Mouse (Mus musculus) layer of hippocampus, adult 8-10 months (tissue): ENCODE measurements at regions not wholly inside any gene's neighbourhood (a gene's known extent, or its start where the extent isn't known, plus 50 kb on each side); places are given as distances from the start of the nearest gene placed in this dataset.

Experiments
- DNase-seq, 2 experiments: peaks; one replicate each; pipeline ENCODE4 v3.0.0; 2022; ENCODE audit warnings: low spot score in 2 of 2

- DNase-seq, result no peak
Observed at GRCm38 (mm10) chr13:101883177-101883576, 115.2 kb upstream of the Pik3r1 start.

- DNase-seq, result no peak
Observed at GRCm38 (mm10) chr13:101884752-101885151, 116.7 kb upstream of the Pik3r1 start.

- DNase-seq, result no peak
Observed at GRCm38 (mm10) chr13:101891473-101891872, 123.5 kb upstream of the Pik3r1 start.

GRCm38 (mm10) chr13:101893035-101893600 lies 125.1 kb upstream of the Pik3r1 start:
- no peak for DNase-seq

GRCm38 (mm10) chr13:101895161-101895560 lies 127.1 kb upstream of the Pik3r1 start:
- no peak for DNase-seq

- DNase-seq, result no peak
Observed at GRCm38 (mm10) chr13:101895686-101896085, 127.7 kb upstream of the Pik3r1 start.

GRCm38 (mm10) chr13:101896946-101897345 lies 128.9 kb upstream of the Pik3r1 start:
- no peak for DNase-seq

- no peak for DNase-seq
Observed at GRCm38 (mm10) chr13:101902213-101902612, 134.2 kb upstream of the Pik3r1 start.

- no peak for DNase-seq
Observed at GRCm38 (mm10) chr13:101905909-101906676, 138.1 kb upstream of the Pik3r1 start.

GRCm38 (mm10) chr13:101909026-101909425 lies 141.0 kb upstream of the Pik3r1 start:
- DNase-seq, result peak; percentile 17 to 35

GRCm38 (mm10) chr13:101910687-101911086 lies 142.7 kb upstream of the Pik3r1 start:
- DNase-seq, result no peak

- no peak for DNase-seq
Observed at GRCm38 (mm10) chr13:101914132-101914531, 146.1 kb upstream of the Pik3r1 start.

GRCm38 (mm10) chr13:101914691-101915541 lies 146.9 kb upstream of the Pik3r1 start:
- DNase-seq, result peak in 1 of 2 experiments; percentile 14

- no peak for DNase-seq
Observed at GRCm38 (mm10) chr13:101915542-101915941, 147.5 kb upstream of the Pik3r1 start.

- no peak for DNase-seq
Observed at GRCm38 (mm10) chr13:101915948-101916594, 148.1 kb upstream of the Pik3r1 start.

- no peak for DNase-seq
Observed at GRCm38 (mm10) chr13:101916876-101917275, 148.9 kb upstream of the Pik3r1 start.

- DNase-seq, result no peak
Observed at GRCm38 (mm10) chr13:101918185-101918584, 150.2 kb upstream of the Pik3r1 start.

- DNase-seq, result no peak
Observed at GRCm38 (mm10) chr13:101919266-101919665, 151.2 kb upstream of the Pik3r1 start.

- no peak for DNase-seq
Observed at GRCm38 (mm10) chr13:101920384-101920783, 152.4 kb upstream of the Pik3r1 start.

GRCm38 (mm10) chr13:101924637-101925036 lies 156.6 kb upstream of the Pik3r1 start:
- no peak for DNase-seq

GRCm38 (mm10) chr13:101931264-101931663 lies 163.2 kb upstream of the Pik3r1 start:
- no peak for DNase-seq

GRCm38 (mm10) chr13:101931882-101932281 lies 163.9 kb upstream of the Pik3r1 start:
- DNase-seq, result no peak
